Mouse (Mus musculus) natural killer cell, adult 2 months (primary cell): ENCODE measurements at regions not wholly inside any gene's neighbourhood (a gene's known extent, or its start where the extent isn't known, plus 50 kb on each side); places are given as distances from the start of the nearest gene placed in this dataset.
"Not testable (repeated sequence)": the region's sequence is repeated elsewhere in the genome, so short reads cannot be mapped to it uniquely, and the experiment has no call there.

Experiments
- DNase-seq, 2 experiments: peaks; one replicate each; pipeline ENCODE4 v3.0.0; 2022; ENCODE audit warnings: low spot score in 2 of 2

DNA sequence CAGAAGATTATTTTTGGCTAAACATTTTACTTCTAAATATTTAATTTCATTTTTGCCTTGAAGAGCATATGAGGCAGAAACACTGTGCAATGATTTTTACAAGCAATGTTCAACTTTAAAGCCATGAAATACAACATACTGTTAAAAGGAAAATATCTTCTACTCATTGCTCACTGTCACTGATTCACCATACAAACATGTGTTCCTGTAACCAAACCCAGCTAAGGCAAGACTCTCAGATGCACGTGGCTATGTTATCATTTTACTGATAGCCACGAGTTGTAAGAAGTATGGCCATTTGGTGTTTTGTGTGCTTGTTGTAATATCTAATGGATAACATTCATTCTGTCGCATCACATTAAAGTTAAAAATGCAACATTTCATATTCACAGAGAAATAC, 287.3 kb upstream of the Adamts5 start:
- no peak for DNase-seq

DNA sequence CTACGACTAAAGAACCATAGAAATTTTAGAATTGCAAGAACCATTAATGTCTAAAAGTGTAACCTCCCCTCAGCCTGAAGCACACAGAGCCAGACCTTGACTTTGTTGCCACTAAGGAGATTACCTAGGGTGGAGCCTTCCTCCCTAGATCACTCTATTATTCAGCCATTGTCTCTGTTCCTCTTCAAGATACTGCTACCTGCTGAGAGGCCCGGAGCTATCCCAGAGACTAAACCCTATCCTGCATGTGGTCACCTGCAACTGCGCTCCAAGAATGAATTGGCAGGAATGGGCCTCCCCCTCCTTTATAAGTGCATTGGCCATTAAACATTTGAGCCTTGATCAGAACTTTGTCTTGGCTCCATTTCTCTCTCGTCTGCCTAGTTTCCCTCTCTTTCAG, 286.0 kb upstream of the Adamts5 start:
- DNase-seq, result not testable (repeated sequence)

DNA sequence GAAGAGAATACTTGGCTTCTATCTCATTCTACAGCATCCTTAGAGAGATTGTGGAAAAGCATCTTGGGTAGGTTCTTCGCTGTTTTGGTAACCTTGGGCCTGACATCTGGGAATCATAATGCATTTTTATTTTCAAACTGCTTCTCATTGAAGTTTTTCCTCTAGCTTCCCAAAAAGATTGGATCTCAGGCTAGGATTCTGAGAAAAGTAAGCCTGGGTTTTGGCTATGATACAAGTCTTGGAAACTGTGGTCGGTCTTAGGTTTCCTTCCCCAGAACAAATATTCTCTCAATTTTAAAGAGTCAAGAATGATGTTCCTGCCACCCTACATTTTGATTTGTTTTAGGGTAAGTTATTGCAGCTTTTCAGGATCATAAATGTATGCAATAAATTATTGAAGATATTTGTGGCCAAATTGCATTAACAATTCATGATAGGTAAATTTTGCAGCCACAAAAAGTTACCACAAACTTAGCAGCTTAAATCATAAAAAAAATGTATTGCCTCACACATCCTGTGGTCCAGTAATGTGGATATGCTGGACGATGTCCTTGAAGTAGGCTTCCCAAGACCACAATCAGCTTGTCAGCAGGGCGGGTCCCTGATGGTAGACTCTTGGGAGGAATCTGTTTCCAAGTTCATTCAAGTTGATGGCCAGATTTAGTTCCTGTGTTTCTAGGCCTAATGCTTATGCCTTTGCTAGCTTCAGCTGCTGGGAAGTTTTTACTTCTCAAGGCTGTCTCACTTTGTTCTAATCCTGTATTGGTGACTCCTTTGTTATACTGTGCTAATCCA, 257.6 kb upstream of the Adamts5 start:
- DNase-seq, result no peak

DNA sequence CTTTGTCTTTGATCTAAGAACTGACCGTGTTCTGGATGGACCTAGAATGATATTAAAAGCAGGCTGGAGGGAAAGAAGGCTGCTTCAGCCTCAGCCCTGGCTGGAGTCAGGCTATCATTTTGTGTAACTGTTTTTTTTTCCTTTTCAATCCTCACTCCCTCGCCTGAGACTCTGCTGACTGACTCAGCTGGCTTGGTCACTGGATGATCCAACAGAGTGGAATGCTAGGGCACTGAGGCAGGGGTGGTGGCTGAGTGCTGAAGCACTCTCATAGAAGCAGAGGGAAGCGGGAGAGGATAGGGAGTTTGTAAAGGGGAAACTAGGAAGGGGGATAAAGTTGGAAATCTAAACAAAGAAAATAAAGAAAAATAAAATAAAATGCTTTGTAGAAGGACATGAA, 236.5 kb upstream of the Adamts5 start:
- no peak for DNase-seq

DNA sequence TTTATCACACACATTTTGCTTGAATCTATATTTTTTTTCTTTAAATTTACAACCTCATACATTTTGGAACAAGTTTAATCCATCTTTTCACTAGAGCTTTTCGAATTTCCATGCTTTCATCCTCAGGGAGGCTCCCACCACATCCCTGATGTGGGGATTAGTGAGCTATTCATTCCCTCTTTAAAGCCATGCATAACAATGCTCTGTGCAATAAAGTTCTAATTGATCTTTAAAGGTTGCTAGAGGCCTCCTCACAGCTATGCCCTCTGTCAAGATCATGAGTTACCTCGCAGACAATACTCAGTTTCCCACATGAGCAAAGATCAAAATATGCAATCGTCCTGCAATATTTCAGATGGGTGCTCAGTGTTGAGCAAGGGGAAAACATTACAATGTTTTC, 234.5 kb upstream of the Adamts5 start:
- no peak for DNase-seq

DNA sequence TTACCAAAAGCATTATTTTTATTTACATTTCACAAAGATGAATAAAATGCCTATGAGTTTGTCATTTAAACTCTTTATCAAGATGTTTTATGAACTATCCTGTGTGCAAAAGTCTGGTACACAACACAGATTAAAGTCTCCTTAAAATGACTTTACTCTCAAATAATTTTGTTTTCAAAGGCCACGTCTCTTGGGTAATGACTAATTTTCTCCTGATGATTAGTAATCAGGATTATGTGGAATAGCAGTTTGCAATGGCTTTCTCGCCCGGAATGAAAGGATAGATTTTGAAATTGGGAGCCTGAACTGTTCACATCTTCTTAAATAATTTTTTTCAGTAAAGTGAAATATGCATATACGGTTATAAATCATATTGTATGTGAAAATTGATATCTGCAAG, 225.8 kb upstream of the Adamts5 start:
- no peak for DNase-seq

DNA sequence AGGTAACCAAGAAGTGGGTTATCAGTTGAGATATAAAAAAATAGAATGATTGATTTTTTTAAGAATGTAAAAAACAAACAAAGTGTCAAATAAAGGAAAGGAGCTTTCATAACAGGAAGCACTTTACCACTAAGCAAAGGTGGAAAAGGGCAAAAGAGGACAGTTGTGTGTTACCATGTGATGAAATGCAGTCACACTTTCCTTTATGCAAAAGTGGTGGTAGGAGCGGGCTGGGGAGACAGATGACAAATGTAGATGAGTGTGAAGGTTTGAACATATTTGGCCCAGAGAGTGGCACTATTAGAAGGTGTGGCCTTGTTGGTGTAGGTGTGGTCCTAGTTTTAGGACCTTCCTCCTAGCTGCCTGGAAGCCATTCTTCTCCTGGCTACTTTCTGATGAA, 222.6 kb upstream of the Adamts5 start:
- no peak for DNase-seq

DNA sequence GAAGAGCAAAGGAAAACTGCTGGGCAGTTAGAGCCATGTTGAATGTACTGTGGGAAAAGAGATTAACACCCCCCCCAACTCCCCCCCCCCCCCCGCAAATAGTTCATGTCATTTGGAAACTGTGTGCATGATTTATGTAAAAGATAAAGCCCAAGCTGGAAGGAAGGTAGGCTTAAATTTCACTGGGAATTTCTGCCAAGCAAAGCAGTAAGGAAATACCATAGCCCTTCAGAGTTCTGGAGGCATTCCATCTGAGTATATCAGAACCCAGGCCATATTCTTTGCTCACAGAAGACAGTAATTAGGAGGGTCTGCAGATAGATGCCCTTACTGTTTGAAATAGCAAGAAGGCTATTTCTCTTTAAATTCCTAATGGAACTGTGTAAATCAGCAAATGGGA, 221.3 kb upstream of the Adamts5 start:
- DNase-seq, result no peak

DNA sequence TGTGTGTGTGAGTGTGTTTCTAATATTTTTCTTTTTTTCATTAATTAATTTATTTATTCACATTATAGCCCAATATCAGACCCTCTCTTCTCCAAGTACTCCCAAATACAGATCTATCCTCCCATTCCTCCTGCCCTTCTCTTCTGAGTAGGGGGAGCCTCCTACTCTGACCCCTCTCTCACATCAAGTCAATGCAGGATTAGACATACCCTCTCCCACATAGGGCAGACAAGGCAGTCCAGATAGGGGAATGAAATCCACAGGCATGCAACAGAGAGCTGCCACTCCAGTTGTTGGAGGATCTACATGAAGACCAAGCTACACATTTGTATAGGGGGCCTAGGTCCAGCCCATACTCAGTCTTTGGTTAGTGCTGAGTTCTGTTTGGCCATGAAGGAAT, 216.3 kb upstream of the Adamts5 start:
- no peak for DNase-seq

DNA sequence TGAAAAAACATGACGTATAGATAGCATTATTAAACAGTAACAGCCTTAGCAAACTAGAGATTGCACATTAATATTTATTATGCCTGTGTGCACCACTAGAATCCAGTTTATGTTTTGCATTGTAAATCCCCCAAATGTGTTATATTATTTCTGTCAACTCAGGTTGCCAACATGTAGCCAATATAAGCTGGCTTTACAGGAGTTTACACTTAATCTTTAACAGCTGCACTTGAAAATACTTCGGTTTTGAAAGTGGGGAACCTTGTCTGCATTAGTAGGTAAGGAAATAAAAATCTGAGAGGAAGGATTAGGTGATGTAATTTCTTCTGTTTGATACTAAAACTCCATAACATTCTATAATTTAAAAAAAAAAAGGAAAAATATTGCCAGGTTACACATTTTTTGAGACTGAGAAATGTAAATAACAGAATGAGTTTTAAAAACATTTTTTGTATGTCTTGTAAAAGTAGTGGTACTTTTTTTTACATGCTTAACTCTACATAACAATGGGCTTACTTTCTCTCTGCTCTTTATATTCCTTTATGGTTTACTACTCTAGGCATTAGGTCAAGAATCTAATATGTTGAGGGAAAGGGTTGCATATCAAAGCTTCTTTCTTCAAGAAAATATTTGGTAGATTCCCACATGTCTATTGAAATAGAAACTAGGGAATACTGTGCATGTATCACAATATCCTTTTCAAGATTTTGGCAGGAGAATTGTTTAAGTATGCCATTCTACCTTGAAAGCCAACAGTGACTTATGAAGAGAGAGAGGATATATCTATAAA, 214.2 kb upstream of the Adamts5 start:
- no peak for DNase-seq

DNA sequence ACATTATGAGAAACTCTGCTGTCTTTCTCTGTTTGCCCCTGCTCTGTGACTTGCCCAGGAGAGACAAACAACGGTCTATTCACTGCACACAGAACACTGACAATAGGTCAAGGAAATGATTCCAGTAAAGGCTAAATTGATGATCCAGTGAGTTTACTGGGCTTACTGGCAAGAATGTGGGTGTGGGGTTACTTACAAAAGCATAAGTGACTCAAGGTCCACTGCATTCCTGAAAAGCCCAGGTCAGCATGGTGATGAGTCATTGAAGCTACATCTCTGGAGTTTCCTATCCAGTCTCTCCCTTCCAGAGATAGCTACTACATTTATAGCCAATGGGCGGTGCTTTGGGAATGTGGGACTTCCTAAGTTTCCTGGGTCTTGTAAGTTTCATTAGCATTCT, 192.8 kb upstream of the Adamts5 start:
- no peak for DNase-seq

DNA sequence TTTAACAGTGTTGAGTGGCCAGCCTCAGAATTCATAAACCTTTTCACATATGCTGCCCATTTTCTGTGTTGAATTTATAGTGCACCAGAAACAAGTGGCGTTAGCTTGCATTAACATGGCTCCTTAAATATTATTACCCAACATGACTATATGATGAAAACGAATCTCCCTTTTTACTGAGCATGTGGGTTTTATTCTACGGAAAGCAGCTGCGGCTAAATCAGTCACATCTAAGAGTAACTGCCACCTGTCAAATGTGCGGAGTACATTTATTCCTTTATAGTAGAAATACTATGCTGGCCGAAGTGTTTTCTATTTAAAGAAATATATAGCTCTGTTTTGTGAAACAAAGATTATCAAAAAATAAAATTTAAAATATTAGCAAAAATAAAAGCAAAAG, 188.5 kb upstream of the Adamts5 start:
- DNase-seq, result no peak

DNA sequence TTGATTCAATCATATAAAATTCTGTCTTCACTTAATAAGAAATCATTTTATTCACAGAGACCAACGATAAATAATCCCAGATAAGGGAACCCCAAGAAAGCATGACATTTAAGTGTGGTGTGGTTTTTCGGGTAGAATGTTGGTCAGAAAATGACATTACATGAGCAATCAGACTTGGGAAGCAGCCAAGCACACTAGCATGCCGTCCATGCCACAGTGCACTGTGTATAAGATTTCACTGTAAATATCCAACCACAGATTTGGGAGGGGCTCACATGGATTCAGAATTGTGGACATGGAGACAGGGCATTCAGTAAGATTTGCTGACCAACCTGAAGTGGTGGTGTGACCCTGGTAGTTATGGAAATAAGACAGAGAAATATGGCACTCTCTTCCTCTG, 185.8 kb upstream of the Adamts5 start:
- DNase-seq, result no peak

DNA sequence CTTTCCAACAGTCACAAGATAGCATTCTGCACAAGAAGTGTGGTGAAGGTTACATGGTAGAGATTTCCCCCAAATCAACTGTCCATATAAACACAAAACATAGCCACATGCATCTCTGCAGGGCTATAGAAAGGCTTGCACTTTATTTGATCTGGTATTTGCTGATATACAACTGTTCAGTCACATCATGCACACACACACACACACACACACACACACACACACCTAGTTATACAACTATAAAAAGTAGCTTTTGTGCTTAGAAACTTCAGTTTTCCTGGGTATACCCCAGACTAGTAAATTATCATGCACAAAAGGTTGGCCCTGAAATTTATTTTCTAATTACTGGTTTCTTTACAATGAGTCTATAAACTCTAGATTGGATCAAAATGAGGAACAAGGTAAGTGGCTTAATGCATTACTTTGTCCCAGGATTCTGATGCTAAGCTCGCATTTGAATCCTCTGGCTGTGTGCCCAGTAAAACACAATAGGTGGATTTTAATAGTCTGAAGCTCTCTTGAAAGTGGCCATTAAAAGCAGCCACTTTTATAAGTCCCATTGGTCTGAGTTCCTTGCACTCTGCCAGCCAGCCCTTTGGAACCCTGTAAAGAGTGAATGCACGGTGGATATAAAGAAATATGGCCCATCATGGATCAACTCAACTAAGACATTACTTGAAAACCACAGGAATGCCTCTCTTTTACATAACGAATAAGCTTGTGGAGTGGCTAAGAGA, 166.2 kb upstream of the Adamts5 start:
- DNase-seq, result no peak

DNA sequence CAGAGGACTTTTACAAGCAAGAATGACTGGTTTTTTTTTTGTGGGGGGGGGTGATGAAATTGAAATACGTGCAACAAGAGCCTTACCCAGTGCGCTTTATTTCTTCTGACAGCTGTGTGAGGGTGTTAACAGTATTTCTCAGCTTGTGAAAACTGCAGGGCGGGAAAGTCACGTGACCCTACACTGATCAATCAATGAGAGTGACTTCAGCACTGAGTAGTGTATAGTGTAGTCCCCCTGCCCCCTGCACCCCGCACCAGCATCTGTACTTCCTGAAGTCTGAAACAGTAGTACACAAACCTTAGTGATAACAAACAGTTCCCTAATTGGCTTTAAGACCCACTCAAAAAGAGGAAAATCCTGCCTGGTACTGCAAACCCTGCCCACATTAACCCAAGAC, 158.5 kb upstream of the Adamts5 start:
- no peak for DNase-seq

DNA sequence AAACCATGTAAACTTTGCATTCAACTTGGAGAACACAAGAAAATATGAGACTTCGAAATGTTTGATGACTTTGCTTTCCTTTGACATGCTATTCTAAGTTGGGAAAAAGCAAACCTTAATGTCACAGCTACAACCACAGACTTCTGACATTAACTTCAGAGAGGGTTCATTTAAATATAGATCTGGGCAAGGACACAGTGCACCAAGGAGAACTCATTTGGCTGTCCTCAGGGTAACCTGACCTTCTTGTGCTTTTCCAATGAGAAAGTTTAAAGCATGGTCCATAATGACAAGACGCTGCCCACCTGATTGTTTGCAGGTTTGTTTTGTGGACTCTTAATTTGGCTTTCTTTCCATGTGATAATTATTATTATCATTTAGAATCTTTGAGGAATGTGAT, 143.1 kb upstream of the Adamts5 start:
- DNase-seq, result no peak

DNA sequence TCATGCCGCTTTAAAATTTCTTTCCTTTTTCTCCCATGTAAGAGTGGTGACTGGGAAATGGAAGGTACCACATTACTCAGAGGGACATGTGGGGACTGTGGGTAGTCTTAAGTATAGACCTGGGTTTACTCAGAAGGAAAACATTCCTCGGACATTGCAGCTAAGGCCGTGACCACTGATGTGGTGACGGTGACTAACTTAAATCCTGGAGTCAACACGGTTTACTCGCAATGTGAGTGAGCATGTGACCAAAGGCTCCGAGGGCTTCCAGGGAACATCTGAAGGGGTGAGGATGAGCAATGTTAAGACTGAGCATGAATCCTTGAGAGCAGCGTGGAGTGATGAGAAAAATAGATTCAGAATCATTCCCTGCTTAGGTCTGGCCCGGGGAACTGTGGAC, 133.1 kb upstream of the Adamts5 start:
- no peak for DNase-seq

DNA sequence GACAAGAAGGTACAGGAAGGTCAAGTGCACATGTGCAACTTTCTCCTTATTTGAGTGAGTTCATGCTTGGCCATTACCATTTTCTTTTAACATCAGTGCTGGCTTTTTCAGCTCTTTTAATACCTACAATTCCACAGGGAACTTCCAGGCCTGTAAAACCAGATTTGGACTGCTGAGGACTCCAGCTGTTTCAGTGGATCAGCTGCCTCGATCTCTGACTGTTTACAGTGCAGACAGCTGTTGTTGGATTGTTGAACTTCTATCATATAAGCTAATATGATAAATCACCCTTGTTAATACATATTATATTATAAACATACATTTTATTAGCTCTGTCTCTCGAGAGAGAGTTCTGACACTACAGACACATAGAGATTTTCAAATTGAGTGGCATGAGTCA, 126.1 kb upstream of the Adamts5 start:
- no peak for DNase-seq

DNA sequence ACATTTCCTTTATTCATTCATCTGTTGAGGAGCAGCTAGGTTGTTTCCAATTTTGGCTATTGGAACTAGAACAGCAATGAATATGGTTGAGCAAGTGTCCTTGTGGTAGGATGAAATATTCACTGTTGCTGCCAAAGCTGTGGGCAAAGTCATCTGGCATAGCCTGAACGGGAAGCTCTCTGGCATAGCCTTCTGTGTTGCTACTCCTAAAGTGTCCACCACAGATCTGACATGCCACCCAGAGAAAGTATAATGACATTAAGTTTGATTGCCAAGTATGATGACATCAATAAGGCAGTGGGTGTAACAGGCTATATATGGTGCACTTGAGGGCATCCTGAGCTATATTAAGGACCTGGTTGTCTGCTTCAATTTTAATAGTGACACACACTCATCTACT, 113.7 kb upstream of the Adamts5 start:
- DNase-seq, result no peak

DNA sequence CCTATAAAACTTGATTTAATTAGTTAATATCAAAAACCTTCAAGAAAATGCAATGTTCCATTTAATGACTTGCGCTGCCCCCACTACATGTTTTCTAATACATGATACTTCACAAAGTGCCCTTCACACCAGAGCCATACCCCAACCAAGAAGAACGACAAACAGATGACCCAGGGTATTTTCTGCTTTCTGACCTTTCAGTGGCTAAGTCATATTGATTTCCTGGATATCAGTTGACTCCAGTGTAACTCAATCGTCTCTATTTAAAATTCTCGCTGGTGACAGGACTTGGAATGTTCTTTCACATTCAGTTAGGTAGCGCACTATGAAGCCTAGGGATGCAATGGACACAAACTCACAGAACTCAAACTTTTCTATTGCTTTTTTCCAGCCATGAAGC, 109.4 kb upstream of the Adamts5 start:
- no peak for DNase-seq

DNA sequence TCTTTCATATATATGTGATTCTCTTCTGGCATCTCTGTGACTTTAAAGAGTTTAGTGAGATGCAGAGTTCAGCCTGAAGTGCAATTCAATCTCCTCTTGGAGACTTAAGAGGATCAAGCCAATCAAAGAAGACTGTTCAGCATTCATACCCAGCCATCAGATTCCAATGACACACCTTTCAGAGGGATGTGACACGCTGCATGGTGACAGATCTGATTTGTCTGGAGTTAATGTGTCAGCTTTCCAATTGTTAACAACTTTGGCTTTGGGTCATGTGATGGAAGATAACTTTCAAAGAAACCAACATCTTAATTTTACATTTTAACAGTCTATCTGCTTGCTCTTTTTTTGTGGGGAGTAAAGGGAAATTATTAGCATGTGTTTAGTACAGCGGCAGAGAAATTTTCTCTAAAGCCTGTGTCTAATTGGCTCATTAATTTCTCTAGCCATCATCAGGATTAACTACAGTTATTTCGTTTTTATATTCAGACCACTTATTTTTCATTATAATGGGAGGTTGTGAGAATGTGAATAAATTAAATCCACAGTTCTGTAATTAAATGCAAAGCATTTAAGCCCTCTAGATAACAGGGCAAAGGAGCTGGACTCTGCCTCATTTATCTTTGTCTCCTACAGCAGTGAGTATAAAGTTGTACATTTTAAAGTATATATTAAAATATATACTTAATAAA, 108.2 kb upstream of the Adamts5 start:
- DNase-seq, result no peak

DNA sequence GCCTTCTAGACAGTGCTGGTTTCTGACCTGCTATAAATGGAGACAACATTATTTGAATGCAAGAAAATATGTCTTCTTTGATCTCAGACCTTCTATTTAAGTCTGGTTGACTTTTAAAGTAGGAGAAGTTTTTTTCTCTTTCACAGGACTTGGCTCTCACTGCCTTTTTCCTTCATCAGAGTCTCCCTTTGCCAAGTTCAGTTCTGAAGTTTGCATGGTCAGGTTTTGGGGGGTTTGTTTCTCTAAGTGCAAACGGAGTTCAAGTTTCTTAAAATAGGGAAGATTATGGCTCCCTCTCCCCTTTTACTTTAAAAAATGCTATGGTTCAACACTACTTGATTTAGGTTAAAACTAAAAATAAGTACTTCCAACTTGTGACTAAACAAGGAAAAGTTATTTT, 106.2 kb upstream of the Adamts5 start:
- DNase-seq, result no peak
